Mouse (Mus musculus): ENCODE measurements around the gene Nmt1.

The Nmt1 gene

GRCm38 (mm10) chr11:103042828-103043227 lies 14.8 kb downstream of the Nmt1 start:
- no peak for DNase-seq (ENCODE audit: extremely low read depth, low read depth, low spot score)

GRCm38 (mm10) chr11:103043982-103044381 lies 16.0 kb downstream of the Nmt1 start:
- DNase-seq (ENCODE audit: extremely low read depth, low read depth, low spot score): no peak

GRCm38 (mm10) chr11:103046286-103046685 lies 18.3 kb downstream of the Nmt1 start:
- DNase-seq (ENCODE audit: extremely low read depth, low read depth, low spot score): no peak

- DNase-seq (ENCODE audit: extremely low read depth, low read depth, low spot score): no peak
These were observed 21.6 kb downstream of the Nmt1 start for GRCm38 (mm10) chr11:103049611-103050010.

GRCm38 (mm10) chr11:103050153-103050552 lies 22.2 kb downstream of the Nmt1 start:
- DNase-seq (ENCODE audit: extremely low read depth, low read depth, low spot score): no peak

GRCm38 (mm10) chr11:103051249-103051691 lies 23.3 kb downstream of the Nmt1 start:
- no peak for DNase-seq (ENCODE audit: extremely low read depth, low read depth, low spot score)

- DNase-seq (ENCODE audit: extremely low read depth, low read depth, low spot score): no peak
These were observed 24.1 kb downstream of the Nmt1 start for GRCm38 (mm10) chr11:103052078-103052477.

GRCm38 (mm10) chr11:103053191-103054076 lies 25.4 kb downstream of the Nmt1 start:
- no peak for DNase-seq (ENCODE audit: extremely low read depth, low read depth, low spot score)

- no peak for DNase-seq (ENCODE audit: extremely low read depth, low read depth, low spot score)
These were observed 26.8 kb downstream of the Nmt1 start for GRCm38 (mm10) chr11:103054798-103055197.

- no peak for DNase-seq (ENCODE audit: extremely low read depth, low read depth, low spot score)
These were observed 28.6 kb downstream of the Nmt1 start for GRCm38 (mm10) chr11:103056636-103057035.

- no peak for DNase-seq (ENCODE audit: extremely low read depth, low read depth, low spot score)
These were observed 30.6 kb downstream of the Nmt1 start for GRCm38 (mm10) chr11:103058499-103059085.

GRCm38 (mm10) chr11:103066191-103067050 lies 38.4 kb downstream of the Nmt1 start:
- no peak for DNase-seq (ENCODE audit: extremely low read depth, low read depth, low spot score)

- no peak for DNase-seq (ENCODE audit: extremely low read depth, low read depth, low spot score)
These were observed 39.0 kb downstream of the Nmt1 start for GRCm38 (mm10) chr11:103067051-103067361.

GRCm38 (mm10) chr11:103067457-103068001 lies 39.5 kb downstream of the Nmt1 start:
- DNase-seq (ENCODE audit: extremely low read depth, low read depth, low spot score): no peak

GRCm38 (mm10) chr11:103068272-103068671 lies 40.3 kb downstream of the Nmt1 start:
- no peak for DNase-seq (ENCODE audit: extremely low read depth, low read depth, low spot score)

- no peak for DNase-seq (ENCODE audit: extremely low read depth, low read depth, low spot score)
These were observed 40.9 kb downstream of the Nmt1 start for GRCm38 (mm10) chr11:103068884-103069283.

GRCm38 (mm10) chr11:103069731-103070130 lies 41.7 kb downstream of the Nmt1 start:
- no peak for DNase-seq (ENCODE audit: extremely low read depth, low read depth, low spot score)

GRCm38 (mm10) chr11:103070322-103070880 lies 42.4 kb downstream of the Nmt1 start:
- DNase-seq (ENCODE audit: extremely low read depth, low read depth, low spot score): no peak

- DNase-seq (ENCODE audit: extremely low read depth, low read depth, low spot score): no peak
These were observed 45.7 kb downstream of the Nmt1 start for GRCm38 (mm10) chr11:103073671-103074070.

GRCm38 (mm10) chr11:103074121-103074650 lies 46.2 kb downstream of the Nmt1 start:
- DNase-seq (ENCODE audit: extremely low read depth, low read depth, low spot score): no peak
